Mouse (Mus musculus): ENCODE results near the gene Cxcl1. TPM values are rescaled to one million over a fixed set of nuclear protein-coding genes. Genes with fewer than 3 reads are reported as not detected.

Gene Cxcl1
- total RNA-seq, 2 experiments from 2014 or later: 0.25 TPM; not detected in 1

GRCm38 (mm10) chr5:90884628-90885242, 6.3 kb upstream of the Cxcl1 start:
- DNase-seq (ENCODE audit: low spot score): no peak

- no peak for DNase-seq (ENCODE audit: low spot score)
These were observed 2.4 kb upstream of the Cxcl1 start for GRCm38 (mm10) chr5:90888661-90889060.

DNA sequence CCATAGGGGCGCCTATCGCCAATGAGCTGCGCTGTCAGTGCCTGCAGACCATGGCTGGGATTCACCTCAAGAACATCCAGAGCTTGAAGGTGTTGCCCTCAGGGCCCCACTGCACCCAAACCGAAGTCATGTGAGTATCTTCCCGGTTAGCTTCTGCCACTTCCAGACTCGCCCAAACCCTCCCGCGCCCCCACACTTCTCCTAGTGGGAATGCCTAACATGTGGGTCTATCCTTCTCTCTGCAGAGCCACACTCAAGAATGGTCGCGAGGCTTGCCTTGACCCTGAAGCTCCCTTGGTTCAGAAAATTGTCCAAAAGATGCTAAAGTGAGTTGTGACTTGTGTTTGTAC, 398 bp downstream of the Cxcl1 start:
- DNase-seq (ENCODE audit: low spot score): no peak

- DNase-seq (ENCODE audit: low spot score): no peak
These were observed 3.2 kb downstream of the Cxcl1 start for GRCm38 (mm10) chr5:90894231-90894630.

GRCm38 (mm10) chr5:90897429-90897828, 6.4 kb downstream of the Cxcl1 start:
- DNase-seq (ENCODE audit: low spot score): no peak

DNA sequence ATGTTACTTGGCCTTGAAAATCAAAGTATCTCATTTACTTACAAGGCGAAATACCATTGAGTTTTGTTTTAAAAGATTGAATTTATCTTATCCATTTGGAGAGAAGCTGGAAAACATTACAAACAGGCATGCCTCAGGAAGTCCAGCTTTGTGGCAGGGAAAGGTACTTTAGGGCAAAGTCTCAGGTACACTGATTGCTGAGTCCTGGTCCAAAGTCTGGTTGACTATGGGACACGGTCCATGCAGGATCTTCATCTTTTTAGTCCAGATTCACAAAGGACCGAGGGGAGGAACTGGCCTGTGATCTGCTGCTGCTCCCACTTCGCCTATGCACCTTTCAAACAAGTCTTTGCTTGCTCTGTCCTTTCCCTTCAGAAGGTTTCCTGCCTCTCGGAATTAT, 8.3 kb downstream of the Cxcl1 start:
- no peak for DNase-seq (ENCODE audit: low spot score)

- DNase-seq (ENCODE audit: low spot score): peak; percentile 42
These were observed 9.1 kb downstream of the Cxcl1 start for GRCm38 (mm10) chr5:90900147-90900546.

GRCm38 (mm10) chr5:90900688-90901087, 9.6 kb downstream of the Cxcl1 start:
- no peak for DNase-seq (ENCODE audit: low spot score)

- no peak for DNase-seq (ENCODE audit: low spot score)
These were observed 11.6 kb downstream of the Cxcl1 start for GRCm38 (mm10) chr5:90902380-90903260.

DNA sequence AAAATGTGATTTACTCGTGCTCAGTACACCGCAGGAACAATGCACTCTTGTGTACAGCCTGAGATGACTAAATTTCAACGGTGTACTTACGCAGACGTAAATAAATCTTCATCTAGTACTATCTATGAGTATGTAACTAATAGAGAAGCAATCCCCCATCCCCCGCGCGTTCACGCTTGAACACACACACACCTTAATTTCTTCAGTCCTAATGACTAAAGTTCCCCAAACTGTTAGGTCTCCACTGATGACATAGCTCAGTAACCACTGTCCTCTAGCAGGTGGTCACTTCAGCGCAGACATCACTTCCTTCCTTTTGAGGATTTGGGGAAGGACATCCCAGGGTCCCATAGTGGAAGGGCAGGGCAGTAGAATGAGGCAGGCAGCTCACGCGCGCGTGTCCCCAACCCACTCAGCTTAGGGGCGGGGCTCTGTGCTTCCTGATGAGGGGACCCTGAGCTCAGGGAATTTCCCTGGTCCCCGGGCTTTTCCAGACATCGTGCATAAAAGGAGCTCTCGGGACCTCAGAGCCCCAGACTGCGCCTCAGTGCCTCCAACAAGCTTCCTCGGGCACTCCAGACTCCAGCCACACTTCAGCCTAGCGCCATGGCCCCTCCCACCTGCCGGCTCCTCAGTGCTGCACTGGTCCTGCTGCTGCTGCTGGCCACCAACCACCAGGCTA, 12.4 kb downstream of the Cxcl1 start, which contains the start of gene Cxcl2:
TSS of gene Cxcl2 (plus strand) at position 533 of the 682 bp plus-strand sequence.
- DNase-seq (ENCODE audit: low spot score): no peak

GRCm38 (mm10) chr5:90908983-90909382, 17.9 kb downstream of the Cxcl1 start:
- DNase-seq (ENCODE audit: low spot score): peak; percentile 53

DNA sequence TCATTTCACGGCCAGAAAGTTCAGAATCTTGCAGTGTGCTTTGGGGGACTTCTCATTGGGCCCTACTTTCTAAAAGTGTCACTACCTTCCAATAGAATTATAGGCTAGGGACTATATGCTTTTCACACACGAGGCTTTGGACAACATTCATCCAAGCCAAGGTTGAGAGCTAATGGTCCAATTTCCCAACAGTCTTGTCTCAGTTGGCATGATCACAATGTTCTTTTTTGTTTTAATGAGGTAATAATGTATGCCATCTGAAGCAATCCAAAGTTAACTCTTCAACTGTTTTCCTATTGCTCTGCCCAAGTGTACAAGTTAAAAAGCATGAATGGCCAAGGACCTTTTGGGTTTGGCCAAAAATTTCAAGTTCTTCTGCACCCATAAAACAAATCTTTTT, 28.5 kb downstream of the Cxcl1 start:
- DNase-seq (ENCODE audit: low spot score): no peak

DNA sequence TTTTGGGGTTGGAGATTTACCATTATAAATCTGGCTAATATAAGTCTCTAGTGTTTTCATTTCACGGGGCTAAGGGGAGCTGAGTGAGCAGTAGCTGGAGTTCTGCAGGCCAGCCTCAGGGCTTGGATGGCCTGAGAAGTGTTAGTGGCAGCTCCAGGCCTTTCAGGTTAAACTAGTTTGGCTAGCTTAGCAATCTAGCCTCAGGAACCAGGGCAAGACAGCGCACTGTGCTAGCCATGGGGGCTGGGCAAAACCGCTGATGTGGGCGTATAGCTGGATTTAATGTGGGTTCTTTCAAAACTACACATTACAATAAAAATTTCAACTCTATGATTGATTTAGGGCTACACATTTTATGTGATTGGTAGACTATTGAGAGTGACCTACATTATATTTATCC, 31.9 kb downstream of the Cxcl1 start:
- DNase-seq (ENCODE audit: low spot score): no peak

DNA sequence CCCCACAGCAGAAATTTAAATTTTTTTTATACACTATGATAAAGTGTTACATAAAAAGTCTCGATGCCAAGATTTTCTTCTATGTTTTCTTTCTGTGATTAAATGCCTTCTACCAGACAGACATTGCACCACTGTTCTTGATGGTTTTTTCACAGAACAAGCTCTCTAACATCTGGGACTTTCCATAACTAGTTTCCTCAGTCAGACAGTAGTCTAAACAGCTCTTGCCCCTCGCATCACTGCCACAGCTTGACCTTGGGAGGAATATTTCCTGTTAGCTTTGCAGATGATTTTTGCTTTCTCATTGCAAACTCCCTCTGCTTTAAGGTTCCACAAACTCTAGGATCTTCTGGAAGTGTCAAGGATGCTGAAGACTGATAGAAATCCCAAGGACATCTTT, 39.5 kb downstream of the Cxcl1 start:
- DNase-seq (ENCODE audit: low spot score): no peak

DNA sequence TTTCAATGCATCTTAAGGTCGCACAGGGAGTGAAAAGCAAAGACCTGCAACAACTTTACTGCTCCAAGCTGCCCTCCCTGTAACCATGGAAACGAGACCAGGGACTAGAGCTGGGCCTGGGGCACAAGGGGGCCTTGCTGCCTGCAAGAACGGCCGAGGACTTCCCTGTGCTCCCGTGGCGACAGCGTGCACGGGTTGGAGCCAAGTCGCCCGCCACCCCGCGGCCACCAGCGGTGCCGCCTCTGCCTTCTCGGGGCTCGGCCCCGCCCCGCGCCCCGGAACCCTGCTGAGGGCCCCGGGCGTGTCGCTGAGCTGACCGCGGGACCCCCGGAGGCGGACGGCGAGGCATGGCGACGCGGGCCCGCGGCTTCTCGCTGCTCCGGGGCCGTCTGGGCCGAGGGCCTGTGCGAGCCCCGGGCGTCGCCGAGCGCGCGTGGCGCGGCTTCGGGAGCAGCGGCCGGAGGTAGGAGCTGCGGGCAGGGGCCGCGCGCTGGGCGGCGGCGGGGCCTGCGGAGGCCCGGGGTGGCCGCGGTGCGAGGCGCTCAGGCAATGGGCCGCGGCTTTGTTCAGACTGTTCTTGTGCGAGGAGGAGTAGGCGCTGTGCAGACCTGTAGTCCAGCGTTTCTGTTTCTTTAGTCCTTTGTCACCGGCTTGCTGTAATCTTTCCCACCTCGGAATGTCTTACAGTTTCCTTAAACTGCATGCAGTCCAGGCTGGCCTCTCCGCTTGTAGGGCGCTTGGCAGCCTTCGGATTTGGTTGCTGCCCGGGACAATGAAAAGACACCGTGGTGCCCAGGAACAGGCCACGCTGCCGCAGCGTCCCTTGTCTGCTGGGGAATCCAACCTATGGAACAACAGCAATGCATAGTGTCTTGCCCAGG, 40.2 kb downstream of the Cxcl1 start, which contains the start of gene Mthfd2l:
TSS of gene Mthfd2l (plus strand) at position 147 of the 881 bp plus-strand sequence.
- DNase-seq (ENCODE audit: low spot score): peak; percentile 80

DNA sequence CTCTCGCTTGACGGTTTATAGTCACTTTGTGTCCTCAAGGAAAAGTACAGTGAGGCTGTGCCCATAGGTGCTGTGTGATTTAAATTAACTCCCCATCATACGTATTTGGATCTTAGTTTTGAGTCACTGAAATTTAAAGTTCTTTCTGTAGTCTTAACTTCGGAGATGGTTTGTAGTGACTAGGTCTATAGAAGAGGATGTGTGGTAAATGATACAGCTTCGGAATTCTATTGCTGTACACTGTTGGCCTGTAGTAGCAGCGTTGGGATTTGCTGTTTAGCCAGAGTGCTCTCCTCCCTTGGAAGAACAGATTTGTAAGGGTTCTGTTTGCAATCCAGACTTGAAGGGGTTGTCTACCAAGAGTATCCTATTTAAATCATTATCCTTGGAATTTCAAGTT, 40.9 kb downstream of the Cxcl1 start:
- no peak for DNase-seq (ENCODE audit: low spot score)

GRCm38 (mm10) chr5:90936706-90937105, 45.7 kb downstream of the Cxcl1 start:
- DNase-seq (ENCODE audit: low spot score): no peak
